23 mouse cellular contexts compared by ENCODE assay signal in the genomic region with DNA sequence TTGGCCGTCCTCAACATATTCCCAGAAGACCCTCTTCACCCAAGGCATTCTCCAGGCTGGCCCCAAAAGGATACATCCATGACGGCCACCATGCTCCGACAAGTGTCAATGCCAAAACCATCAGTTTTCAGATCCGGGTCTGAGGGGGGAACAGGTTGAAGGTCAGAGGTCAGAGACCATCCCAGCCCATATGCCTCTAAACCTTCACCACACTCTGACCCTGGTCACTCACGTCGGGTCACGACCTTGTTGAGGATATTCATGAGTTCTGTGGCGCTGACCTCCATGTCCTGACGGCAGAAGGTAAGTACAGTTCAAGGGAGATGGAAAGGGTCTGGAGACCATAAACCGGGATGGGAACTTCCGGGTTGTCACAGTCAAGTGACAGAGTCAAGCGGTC. TPM values are rescaled to one million over a fixed set of nuclear protein-coding genes. Genes with fewer than 3 reads are reported as not detected.
DNase-seq lines count a peak whose midpoint lies in the region; ATAC-seq and TF ChIP-seq lines count a peak whose summit lies in the region.
"Had no signal": no experiment of that assay in that cellular context is flagged by ENCODE, and none has a peak within 500 bp of the region (broad histone marks: within the 10 kb centered on the region; RNA-seq: fewer than 3 reads in every experiment).

No protein-coding gene starts in this region.

- H3K9me3 ChIP-seq in kidney, embryonic 14.5 days (ENCODE audit: control insufficient read depth, low read length): no peaks in the 10 kb centered on the region
- no peaks in the 10 kb centered on the region for H3K9me3 ChIP-seq in E14TG2a.4 (ENCODE audit: low read length)
- H3K9me3 ChIP-seq in limb, embryonic 10.5 days (replicated peaks): no peaks in the 10 kb centered on the region
- H3K9me3 ChIP-seq: liver, embryonic 12.5 days; midbrain, embryonic 12.5 days had no signal

- H3K4me3 ChIP-seq in kidney, embryonic 14.5 days (ENCODE audit: low read length): peak overlapping the region; percentile 87; the same call in 1 of the 2 replicates
- peak overlapping the region; percentile 95 for H3K4me3 ChIP-seq in E14TG2a.4 (replicated peaks; ENCODE audit: low read length)
- H3K4me3 ChIP-seq in limb, embryonic 10.5 days: 0 out of 2 replicates have a peak overlapping the region, but pooled peaks have one; percentile 88
- H3K4me3 ChIP-seq: liver, embryonic 12.5 days had no signal

- no peak for ATAC-seq in kidney, embryonic 14.5 days (ENCODE audit: low FRiP score, low TSS enrichment)
- ATAC-seq: activated CD4-positive, CD25-positive, alpha-beta regulatory T cell, adult 4 months; CD4-positive, CD25-positive, alpha-beta regulatory T cell, adult 4 months; hindbrain, postnatal 0 days; intestine, embryonic 16.5 days; liver, embryonic 12.5 days had no signal

- TF ChIP-seq CTCF in E14TG2a.4 (conservative IDR thresholded peaks at IDR 0.05; ENCODE audit: low read length): no peak

- H3K9ac ChIP-seq in kidney, embryonic 14.5 days (ENCODE audit: low read depth, low read length): no peak overlapping the region

- peaks cover 45% of the 10 kb centered on the region for H3K36me3 ChIP-seq in kidney, embryonic 14.5 days (ENCODE audit: control insufficient read depth, insufficient read depth, low read length)
- peaks cover 65% of the 10 kb centered on the region for H3K36me3 ChIP-seq in E14TG2a.4 (ENCODE audit: insufficient read depth, low read length)
- H3K36me3 ChIP-seq in limb, embryonic 10.5 days: peaks cover 55% of the 10 kb centered on the region

- 79% methylated on average over 12 of the region's 12 CpGs for WGBS in kidney, embryonic 14.5 days
- 90% methylated on average over 12 of the region's 12 CpGs for WGBS in limb, embryonic 10.5 days

- peaks cover 15% of the 10 kb centered on the region for H3K4me1 ChIP-seq in kidney, embryonic 14.5 days (ENCODE audit: control insufficient read depth, insufficient read depth, low read length)
- H3K4me1 ChIP-seq in E14TG2a.4 (replicated peaks; ENCODE audit: low read depth, low read length): peaks cover 80% of the 10 kb centered on the region
- H3K4me1 ChIP-seq in limb, embryonic 10.5 days: peaks cover 24% of the 10 kb centered on the region

- H3K27ac ChIP-seq in kidney, embryonic 14.5 days (ENCODE audit: low read depth, low read length): no peak overlapping the region
- no peak overlapping the region for H3K27ac ChIP-seq in limb, embryonic 10.5 days
- H3K27ac ChIP-seq: gastrocnemius, adult 2 months; hindbrain, postnatal 0 days; liver, embryonic 12.5 days; midbrain, embryonic 12.5 days had no signal

- no peak overlapping the region for H3K4me2 ChIP-seq in kidney, embryonic 14.5 days (replicated peaks; ENCODE audit: low read depth, low read length)

- DNase-seq in cerebellum, adult 9-11 months: peak; percentile 50
- DNase-seq in cerebellum, adult 8-10 months: no peak
- DNase-seq in kidney, postnatal 10 days: no peak
- DNase-seq in limb, embryonic 10.5 days (ENCODE audit: low spot score): no peak
- DNase-seq in embryo, embryonic 10 days (ENCODE audit: low spot score): no peak
- DNase-seq: adrenal gland, postnatal 14 days; cerebellum, postnatal 10 days; gastrocnemius, adult 2 months; kidney, postnatal 14 days; left cerebral cortex, postnatal 4 days; lung, adult 18-20 months; lung, postnatal 14 days; right cerebral cortex, postnatal 25 days; spleen, adult 18-20 months; thymus, postnatal 14 days had no signal

- no peaks in the 10 kb centered on the region for H3K27me3 ChIP-seq in kidney, embryonic 14.5 days (ENCODE audit: control insufficient read depth, insufficient read depth, low read length)
- H3K27me3 ChIP-seq in E14TG2a.4 (ENCODE audit: insufficient read depth, low read length): no peaks in the 10 kb centered on the region
- no peaks in the 10 kb centered on the region for H3K27me3 ChIP-seq in limb, embryonic 10.5 days (ENCODE audit: low read depth, poor library complexity, severe bottlenecking)
- H3K27me3 ChIP-seq: liver, embryonic 12.5 days; midbrain, embryonic 12.5 days had no signal

RNA-seq across cellular contexts. Expression of gene Capns1, which starts 6.5 kb away (rescaled TPM):
- polyA plus RNA-seq in kidney, embryonic 14.5 days (2014; fragmentation: Nextera tagmentation; extraction: Ambion mirVana): 83.1 and 120 TPM in 2 replicates
- polyA plus RNA-seq in limb, embryonic 10.5 days (2016; fragmentation: Nextera tagmentation; extraction: Ambion mirVana): 57.6 and 66.5 TPM in 2 replicates

RNA-seq across cellular contexts. Expression of gene Cox7a1, which starts 8.1 kb away (rescaled TPM):
- 4.5 TPM in 2 replicates for polyA plus RNA-seq in kidney, embryonic 14.5 days (2014; fragmentation: Nextera tagmentation; extraction: Ambion mirVana)
- polyA plus RNA-seq in limb, embryonic 10.5 days (2016; fragmentation: Nextera tagmentation; extraction: Ambion mirVana): 1.4 and 1.8 TPM in 2 replicates

RNA-seq across cellular contexts. Expression of gene Zfp146, which starts 22.5 kb away (rescaled TPM):
- 20.2 and 23.0 TPM in 2 replicates for polyA plus RNA-seq in kidney, embryonic 14.5 days (2014; fragmentation: Nextera tagmentation; extraction: Ambion mirVana)
- 14.8 and 19.6 TPM in 2 replicates for polyA plus RNA-seq in limb, embryonic 10.5 days (2016; fragmentation: Nextera tagmentation; extraction: Ambion mirVana)

RNA-seq across cellular contexts. Expression of gene Polr2i, which starts 39.7 kb away (rescaled TPM):
- polyA plus RNA-seq in kidney, embryonic 14.5 days (2014; fragmentation: Nextera tagmentation; extraction: Ambion mirVana): 173 and 268 TPM in 2 replicates
- polyA plus RNA-seq in limb, embryonic 10.5 days (2016; fragmentation: Nextera tagmentation; extraction: Ambion mirVana): 170 and 175 TPM in 2 replicates

RNA-seq across cellular contexts. Expression of gene Tbcb, which starts 40.0 kb away (rescaled TPM):
- polyA plus RNA-seq in kidney, embryonic 14.5 days (2014; fragmentation: Nextera tagmentation; extraction: Ambion mirVana): 174 and 199 TPM in 2 replicates
- polyA plus RNA-seq in limb, embryonic 10.5 days (2016; fragmentation: Nextera tagmentation; extraction: Ambion mirVana): 261 and 262 TPM in 2 replicates
